Mouse (Mus musculus) liver, adult 2 months (tissue): ENCODE data around the gene Rab31.

Experiments used
- CTCF ChIP-seq: fragments of 200-500 bp; IDR thresholded peaks from 2 replicates; pipeline ENCODE4 v1.5.1; 2011; ENCODE audit warnings: low read depth, low read length, control low read depth
- POLR2A ChIP-seq: fragments of 200-500 bp; IDR thresholded peaks from 2 replicates; pipeline ENCODE4 v1.6.1; 2011; ENCODE audit warnings: low read length, control low read depth; ENCODE audit not compliant: insufficient read depth; ENCODE audit errors: extremely low read depth

DNA sequence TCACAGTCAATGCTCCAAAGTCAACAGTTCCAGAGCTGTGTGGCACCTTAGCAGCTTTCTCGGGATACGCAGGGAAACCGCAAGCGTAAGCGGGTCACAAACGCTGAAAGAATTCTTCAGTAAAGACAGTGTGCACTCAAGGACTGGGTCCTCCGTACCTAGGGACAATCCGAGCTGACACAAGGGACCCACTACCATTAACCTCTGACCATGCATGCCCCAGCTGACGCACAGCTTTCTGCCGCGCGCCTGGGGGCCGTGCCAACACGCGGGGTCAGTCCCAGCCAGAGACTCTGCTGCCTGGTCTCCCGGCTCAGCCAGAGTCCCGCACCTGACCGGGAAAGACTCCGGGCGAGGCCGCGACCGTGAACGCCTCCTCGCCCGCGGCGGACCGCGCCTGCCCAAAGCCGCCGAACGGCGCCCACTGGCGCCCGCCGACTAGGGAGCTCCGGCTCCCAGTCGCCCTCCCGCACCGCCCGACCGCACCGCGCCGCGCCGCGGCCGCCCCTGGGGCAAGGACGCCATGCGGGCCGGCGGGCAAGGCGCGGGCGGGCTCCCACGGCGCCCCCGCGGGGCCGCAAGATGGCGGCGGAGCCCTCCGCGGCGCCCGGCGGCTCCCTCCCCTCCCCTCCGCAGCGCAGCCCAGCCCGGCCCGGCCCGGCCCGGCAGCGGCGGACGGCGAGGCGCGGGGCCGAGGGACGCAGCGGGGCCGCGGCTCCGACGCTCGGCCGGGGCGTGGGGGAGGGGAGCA is 160.0 kb downstream of the Rab31 start:
- TF ChIP-seq POLR2A (0 out of 2 replicates have a peak, but pooled peaks have one; percentile 19), CTCF (no peak)
